In the genomic region with DNA sequence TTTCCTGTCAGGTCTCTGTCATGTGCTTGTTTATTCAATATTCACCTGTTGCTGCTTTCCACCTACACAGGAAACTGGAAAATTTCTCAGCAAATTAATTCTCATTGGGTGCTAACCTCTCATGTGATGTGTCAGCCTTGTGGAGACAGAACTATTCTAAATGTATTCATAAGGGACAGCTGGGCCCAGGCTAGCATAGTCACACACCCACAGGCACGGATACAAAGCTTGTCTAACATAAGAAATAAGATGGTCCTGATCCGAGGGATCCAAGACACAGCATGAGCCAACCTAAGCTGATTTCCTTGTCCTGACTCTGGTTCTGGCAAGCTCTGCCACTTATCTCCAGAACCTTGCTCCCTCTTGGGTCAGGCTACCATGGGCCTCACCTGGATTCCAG, we compare ENCODE assay signal across 5 mouse cellular contexts.
"Had no signal": no experiment of that assay in that cellular context is flagged by ENCODE, and none has a peak within 500 bp of the region (broad histone marks: within the 10 kb centered on the region; RNA-seq: fewer than 3 reads in every experiment).

No protein-coding gene starts in this region.

- H3K9ac ChIP-seq: limb, embryonic 13.5 days; liver, embryonic 14.5 days; neural tube, embryonic 12.5 days had no signal

- H3K9me3 ChIP-seq: limb, embryonic 13.5 days; neural tube, embryonic 12.5 days had no signal

- H3K4me2 ChIP-seq: limb, embryonic 13.5 days; neural tube, embryonic 12.5 days had no signal

- H3K36me3 ChIP-seq: limb, embryonic 13.5 days; neural tube, embryonic 12.5 days had no signal

- H3K27me3 ChIP-seq: limb, embryonic 13.5 days; neural tube, embryonic 12.5 days had no signal

- H3K27ac ChIP-seq: layer of hippocampus, adult 2 months; limb, embryonic 13.5 days; liver, embryonic 14.5 days; neural tube, embryonic 12.5 days; stomach, postnatal 0 days had no signal

- H3K4me3 ChIP-seq: layer of hippocampus, adult 2 months; limb, embryonic 13.5 days; neural tube, embryonic 12.5 days had no signal

- H3K4me1 ChIP-seq: limb, embryonic 13.5 days; neural tube, embryonic 12.5 days had no signal
